Mouse (Mus musculus) gastrocnemius, postnatal 36 days (tissue): ENCODE data around the gene Pik3cg. TPM values are rescaled to one million over a fixed set of nuclear protein-coding genes. Genes with fewer than 3 reads are reported as not detected.
A peak's percentile ranks its signal among the peaks of the same experiment; 100 is the strongest.

Source experiments
- DNase-seq, 2 experiments: peaks; one replicate each; pipeline ENCODE4 v3.0.0; 2022
- intact Hi-C: fragments of 180-260 bp; cut with DNase I; formaldehyde crosslinking; loops from one replicate; pipeline ENCODE4 v1.15.1; 2025
- total RNA-seq, 2 experiments: library from RNA; stranded (reverse); gene quantifications; 2 replicates each; pipeline ENCODE4 v1.2.3; 2021

Gene Pik3cg
- total RNA-seq, 2 experiments from 2014 or later, result 0.56 to 0.79 TPM

DNA sequence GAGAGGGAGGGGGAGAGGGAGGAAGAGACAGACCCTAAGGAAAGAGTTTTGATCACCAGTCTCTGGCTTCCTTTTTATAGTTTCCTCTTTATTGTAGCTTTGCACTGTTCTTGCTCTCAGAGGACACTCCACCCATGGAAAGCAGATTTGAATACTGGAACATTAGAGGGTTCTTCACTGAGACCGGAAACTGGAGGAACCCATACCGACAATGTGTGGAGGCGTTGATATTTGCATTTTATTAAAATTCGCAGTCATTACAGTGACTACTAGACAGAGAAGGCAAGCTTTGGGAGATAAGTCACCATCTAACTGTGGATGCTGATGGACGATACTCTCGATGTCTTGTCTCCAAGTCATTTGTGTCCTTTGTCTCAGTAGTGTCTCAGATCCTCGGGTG lies 61.9 kb downstream of the Pik3cg start:
- DNase-seq, result no peak
- intact Hi-C loops, result loop anchor here (5.0 kb wide), 1 partner anchor 101 kb away; no protein-coding TSS in a partner anchor

DNA sequence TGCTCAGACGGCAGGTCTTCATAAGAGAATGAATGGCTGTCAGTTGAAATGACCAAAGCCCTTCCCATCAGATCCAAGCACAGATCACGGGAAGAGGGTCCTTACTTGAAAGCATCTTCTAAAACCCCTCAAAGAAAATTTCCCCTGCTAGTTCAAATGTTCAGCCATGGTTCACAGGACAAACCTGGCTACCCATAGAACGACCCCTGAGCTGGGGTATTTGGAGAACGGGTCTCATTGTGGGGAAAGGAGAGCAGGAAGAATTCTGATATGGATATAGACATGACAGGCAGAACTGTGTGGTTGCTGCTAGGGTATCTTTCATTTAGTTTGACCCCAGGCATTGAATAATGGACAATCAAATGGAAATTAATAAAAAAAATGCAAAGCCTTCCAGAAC lies 62.8 kb downstream of the Pik3cg start:
- no peak for DNase-seq
- intact Hi-C loops, result loop anchor here (5.0 kb wide), 1 partner anchor 102 kb away; no protein-coding TSS in a partner anchor

DNA sequence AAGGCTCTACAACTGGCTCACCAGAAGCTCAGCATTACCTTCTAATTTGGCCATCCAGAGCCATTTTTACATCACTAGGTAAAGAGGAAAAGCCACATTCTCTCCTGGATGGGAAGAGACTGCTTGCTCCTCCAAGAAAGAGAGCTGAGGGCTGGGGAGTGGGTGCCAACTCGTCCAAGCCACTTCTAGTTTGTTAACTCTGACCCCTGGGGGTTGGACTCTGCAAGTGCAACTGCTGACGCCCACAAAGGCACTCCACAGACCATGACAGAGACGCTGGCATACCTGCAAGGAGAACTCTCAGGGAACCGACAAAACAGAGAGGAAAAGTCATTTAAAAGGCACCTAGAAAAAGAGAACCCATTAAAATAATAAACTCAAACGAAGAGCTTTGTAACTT lies 63.9 kb downstream of the Pik3cg start:
- intact Hi-C loops, result loop anchor here (1.0 kb wide), 1 partner anchor 177 kb away; no protein-coding TSS in a partner anchor
- peak; percentile 54 to 62 for DNase-seq

DNA sequence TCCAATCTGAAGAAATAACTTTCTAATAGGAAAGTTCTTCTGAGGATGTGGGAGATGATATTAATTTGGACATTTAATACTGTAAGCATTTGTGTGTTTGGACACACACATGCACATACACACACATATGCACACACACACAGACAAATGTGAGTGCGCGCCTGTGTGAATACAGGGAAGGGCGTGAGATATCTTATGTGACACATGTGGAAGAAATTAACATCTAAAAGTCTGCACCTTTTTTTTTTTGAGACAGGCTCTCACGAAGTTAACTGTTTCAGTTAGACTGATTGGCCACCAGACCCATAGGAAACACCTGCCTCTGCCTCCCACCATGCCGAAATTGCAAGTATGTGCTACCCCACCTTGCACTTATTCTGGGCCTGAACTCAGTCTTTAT lies 64.7 kb downstream of the Pik3cg start:
- no peak for DNase-seq
- intact Hi-C loops, result loop anchor here (1.0 kb wide), 1 partner anchor 176 kb away; no protein-coding TSS in a partner anchor

DNA sequence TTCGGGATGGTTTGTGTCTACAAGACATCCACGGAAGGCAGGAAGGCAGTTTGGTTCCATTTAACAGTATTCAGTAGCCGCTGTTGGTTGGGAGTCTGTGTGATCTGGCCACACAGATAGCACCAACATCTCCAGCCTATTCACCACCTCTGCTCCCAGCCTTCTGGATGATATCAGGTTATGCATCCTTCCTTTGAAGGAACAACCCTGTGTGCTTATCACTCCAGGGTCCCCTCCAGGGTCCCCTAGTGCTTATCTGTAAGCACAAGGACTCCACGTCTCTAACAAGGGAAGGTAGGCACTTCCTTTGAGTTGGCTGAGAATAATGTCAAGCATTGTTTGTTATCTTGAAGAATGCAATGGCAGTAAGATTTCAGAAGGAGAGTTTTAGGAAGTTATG lies 65.3 kb downstream of the Pik3cg start:
- DNase-seq, result no peak
- intact Hi-C loops, result no loop called here

DNA sequence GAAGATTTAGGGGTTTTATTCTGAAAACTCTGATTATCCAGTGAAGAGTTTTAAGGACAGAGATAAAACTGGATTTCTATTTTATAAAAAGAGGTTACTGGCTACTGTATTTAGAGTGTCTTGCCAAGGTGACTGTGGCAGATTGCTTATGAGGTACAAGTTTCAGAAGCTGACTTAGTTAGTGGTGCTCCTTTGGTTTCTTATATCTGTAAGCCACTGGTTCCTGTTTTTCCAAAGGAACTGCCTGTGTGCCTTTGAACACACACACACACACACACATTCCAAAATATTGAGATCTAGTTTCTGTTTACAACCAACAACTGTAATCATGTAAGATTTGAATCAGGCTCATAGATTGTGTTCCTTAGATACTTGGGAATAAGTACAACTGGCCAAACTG lies 66.7 kb downstream of the Pik3cg start:
- intact Hi-C loops, result no loop called here
- no peak for DNase-seq

DNA sequence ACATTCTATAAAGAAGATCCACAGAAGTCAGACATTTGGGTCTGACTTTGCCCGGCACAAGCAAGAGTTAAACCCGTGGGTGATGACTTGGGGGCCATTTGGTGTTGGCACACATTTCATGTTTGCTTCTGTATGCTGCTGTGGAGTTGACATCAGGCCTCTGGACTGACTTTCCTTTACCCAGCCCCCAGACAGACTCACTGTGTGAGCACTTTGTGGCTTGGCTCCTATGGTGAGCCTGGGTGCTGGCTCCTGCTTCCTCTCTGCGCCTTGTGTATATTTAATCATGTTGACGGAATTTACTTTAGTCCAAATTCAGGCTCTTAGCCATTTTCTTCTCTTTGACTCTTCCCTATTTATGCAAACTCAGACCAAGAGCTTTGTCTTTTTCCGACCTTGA lies 69.6 kb downstream of the Pik3cg start:
- DNase-seq, result no peak
- intact Hi-C loops, result no loop called here

DNA sequence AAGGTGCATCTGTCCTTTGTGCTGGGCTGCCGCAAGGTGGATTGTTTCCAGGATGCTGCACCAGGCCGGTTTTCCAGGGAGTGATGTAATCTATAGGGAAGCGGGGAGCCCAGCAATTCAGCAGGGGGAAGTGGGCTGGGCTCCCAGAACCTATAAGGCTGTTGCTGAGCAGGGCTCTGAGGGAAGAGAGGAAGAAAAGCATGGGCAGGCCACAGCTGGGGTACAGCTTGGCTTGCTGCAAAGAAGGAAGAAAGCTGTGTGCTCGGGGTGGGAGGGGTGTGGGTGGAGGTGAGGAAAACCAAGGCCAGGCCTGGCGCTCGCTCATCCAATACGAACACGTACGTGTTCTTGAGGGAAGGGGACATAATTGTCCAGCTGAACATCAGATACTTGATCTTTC lies 70.1 kb downstream of the Pik3cg start:
- no peak for DNase-seq
- intact Hi-C loops, result no loop called here

DNA sequence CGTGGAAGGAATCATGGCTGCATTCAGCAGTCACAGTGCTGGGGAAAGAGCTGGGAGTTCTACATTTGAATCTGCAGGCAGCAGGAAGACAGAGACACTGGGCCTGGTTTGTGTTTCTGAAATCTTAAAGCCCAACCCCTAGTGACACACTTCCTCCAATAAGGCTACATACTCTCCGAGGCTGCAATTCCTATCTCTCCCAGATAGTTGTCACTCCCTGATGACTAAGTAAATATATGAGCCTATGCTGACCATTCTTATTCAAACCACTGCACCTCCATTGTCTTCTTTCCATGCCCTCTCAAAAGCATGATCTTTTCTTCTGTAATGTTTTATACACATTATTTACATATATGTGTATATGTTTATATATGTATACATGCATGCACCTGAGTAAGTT lies 70.9 kb downstream of the Pik3cg start:
- intact Hi-C loops, result no loop called here

DNA sequence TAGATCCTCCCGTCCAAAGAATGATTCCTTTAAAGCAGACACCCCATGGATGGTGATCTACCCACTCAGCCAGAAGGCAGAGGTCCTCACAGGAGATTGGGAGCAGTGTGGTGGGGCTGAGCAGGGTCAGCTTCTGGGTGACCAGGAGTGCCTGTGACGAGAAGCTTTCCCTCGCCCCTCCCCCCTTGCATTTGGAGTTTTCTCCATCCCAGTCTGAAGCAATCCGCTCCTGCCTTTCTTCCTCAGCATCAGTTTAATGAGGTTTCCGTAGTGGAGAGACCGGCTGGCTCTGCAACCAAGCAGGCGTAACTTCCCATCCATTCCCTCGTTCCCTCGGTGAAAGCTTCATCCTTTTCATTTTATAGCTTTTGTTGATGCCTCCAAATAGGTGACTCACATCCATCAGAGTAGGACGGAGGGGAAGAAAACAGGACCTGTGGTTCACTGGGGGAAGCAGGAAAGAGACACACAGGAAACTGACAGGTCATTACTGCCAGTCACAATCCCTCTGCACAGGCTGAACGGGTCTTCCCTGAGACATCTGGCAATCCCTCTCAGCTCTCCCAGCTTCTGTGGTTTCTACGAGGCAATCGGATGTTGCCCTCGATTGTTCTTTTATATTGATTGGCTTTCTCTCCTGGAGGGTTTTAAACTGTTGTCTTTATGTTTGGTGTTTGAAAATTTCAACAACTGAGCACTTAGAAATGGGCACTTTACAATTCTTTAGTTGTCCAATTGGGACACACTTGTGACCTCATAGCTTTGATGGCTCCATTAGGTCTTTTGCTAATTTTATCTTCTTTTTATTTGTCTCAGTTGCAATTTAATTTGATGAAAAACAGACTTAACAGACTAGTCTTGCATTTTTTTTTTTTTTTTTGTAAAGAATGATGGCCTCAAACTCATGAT lies 80.6 kb downstream of the Pik3cg start:
- no peak for DNase-seq

More for the DNA sequence above, 70.9 kb downstream of the Pik3cg start:
- no peak for DNase-seq

DNA sequence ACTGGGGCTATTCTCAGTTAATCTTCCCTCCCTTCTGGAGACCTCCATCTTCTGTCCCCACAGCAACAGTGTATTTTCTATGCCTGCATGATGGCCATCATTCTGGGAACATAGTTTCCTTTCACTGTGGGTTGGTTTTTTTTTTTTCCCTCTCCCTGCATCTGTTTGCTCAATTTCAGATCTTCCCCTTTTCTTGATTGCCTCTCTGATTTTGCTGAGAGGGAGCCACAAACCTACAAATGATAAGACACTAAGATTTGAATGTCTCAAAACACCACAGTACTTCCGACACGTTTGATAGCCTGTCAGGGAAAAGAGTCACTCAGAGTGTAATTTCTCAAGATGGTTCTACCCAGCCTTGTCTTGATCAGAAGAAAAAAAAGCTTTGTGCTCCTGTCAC lies 81.3 kb downstream of the Pik3cg start:
- no peak for DNase-seq
- intact Hi-C loops, result no loop called here

More for the DNA sequence above, 80.6 kb downstream of the Pik3cg start:
- intact Hi-C loops, result no loop called here

DNA sequence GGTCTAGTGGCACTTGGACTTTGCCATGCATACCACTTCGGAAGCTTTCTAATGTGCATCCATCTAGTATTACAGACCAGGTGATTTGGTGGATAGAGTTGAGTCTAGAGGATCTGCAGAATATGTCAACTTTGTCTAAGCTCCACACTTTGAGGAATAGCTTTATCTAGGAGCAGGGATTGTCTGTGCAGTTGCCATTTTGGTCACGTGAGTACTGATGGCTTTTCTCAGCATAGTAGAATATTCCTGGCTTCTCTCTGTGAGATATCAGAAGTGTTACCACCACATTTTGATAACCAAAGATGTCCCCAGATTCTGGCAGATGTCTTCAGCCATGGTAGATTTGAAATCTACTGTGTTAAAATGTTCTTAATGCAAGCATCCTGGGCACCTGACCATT lies 84.0 kb downstream of the Pik3cg start:
- intact Hi-C loops, result no loop called here
- DNase-seq, result no peak

DNA sequence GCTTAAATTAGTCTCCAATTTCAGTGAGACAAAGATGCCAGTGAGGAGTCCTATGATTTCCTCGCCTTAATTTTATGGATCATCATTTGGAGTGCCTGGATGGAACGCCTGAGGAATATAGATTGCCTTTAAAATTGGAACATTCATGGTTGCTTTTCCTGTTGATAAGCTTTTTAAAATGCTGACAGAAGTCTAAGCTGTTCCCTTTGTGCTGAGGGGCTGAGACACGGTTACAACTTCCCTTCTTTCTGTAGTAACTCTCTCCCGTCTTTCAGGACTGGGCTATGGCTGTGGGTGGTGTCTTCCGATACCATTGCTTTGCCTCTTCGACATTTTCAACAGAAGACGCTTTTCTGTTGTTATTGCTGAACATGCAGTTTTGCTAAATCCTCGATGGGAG lies 84.4 kb downstream of the Pik3cg start:
- intact Hi-C loops, result no loop called here
- no peak for DNase-seq

DNA sequence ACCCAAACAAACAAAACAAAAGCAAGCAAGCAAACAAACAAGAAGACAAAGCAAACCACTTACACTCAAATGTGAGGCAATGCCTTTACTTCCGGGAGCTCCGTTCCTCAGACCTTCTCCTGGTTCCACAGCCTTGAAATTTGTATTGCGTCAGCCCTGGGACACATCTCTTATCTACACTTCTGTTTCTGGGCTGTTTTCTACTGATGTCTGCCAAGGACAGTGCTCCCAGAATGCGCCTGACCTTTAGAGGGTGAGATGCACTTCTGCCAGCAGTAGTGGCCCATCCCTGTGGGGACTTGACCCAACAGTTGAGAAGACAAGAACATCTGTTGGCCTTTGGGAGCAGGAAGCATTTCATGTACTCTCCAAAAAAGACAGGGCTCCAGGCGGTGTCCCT lies 84.9 kb downstream of the Pik3cg start:
- DNase-seq, result no peak
- intact Hi-C loops, result no loop called here

Other genes starting within 250 kb of the Pik3cg start
- 1 to 10 TPM; 1.7 to 1.9 TPM for gene Prkar2b, start 147.4 kb downstream of the Pik3cg start, total RNA-seq
- gene Ccdc71l, start 170.0 kb upstream of the Pik3cg start, total RNA-seq, result 1 to 10 TPM; 4.0 to 5.0 TPM